In the genomic region with DNA sequence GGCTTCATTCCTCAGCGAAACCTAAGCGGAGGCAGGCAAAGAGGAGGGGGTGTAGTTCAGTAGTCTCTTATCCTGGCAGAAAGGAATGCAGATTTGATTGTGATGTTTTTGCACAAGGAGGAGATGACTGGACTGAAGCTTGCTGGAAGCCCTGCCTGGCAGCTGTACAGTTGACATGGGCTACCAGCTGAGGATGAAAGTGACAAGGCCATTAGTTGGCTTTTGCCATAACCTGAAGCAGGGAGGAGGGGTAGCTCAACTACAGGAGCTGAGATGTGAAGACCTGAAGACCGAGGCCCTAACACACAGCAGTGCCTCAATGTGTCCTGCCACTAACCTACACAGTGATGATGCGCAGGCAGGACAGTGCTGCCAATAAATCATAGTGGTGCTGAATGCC, we compare ENCODE assay signal across 21 mouse cellular contexts.
DNase-seq lines count a peak whose midpoint lies in the region; TF ChIP-seq lines count a peak whose summit lies in the region.
"Had no signal": no experiment of that assay in that cellular context is flagged by ENCODE, and none has a peak within 500 bp of the region (broad histone marks: within the 10 kb centered on the region; RNA-seq: fewer than 3 reads in every experiment).

No protein-coding gene starts in this region.

- no peaks in the 10 kb centered on the region for H3K36me3 ChIP-seq in heart, embryonic 10.5 days
- H3K36me3 ChIP-seq: embryonic facial prominence, embryonic 13.5 days; embryonic facial prominence, embryonic 15.5 days; forebrain, embryonic 10.5 days; forebrain, embryonic 12.5 days had no signal

- no peak overlapping the region for H3K4me3 ChIP-seq in heart, embryonic 10.5 days
- no peak overlapping the region for H3K4me3 ChIP-seq in left cerebral cortex, adult 2 months
- H3K4me3 ChIP-seq: embryonic facial prominence, embryonic 13.5 days; embryonic facial prominence, embryonic 15.5 days; erythroblast, embryonic 14.5 days; forebrain, embryonic 10.5 days; forebrain, embryonic 12.5 days had no signal

- intact Hi-C loops in left cerebral cortex, adult 2 months (cut with DNase I), result no loop called here

- H3K27ac ChIP-seq in heart, embryonic 10.5 days, result no peak overlapping the region
- H3K27ac ChIP-seq in left cerebral cortex, adult 2 months, result no peak overlapping the region
- H3K27ac ChIP-seq: embryonic facial prominence, embryonic 13.5 days; embryonic facial prominence, embryonic 15.5 days; forebrain, embryonic 10.5 days; forebrain, embryonic 12.5 days had no signal

- no peaks in the 10 kb centered on the region for H3K4me1 ChIP-seq in heart, embryonic 10.5 days
- H3K4me1 ChIP-seq: embryonic facial prominence, embryonic 13.5 days; embryonic facial prominence, embryonic 15.5 days; forebrain, embryonic 10.5 days; forebrain, embryonic 12.5 days had no signal

- no peaks in the 10 kb centered on the region for H3K9me3 ChIP-seq in heart, embryonic 10.5 days
- H3K9me3 ChIP-seq: embryonic facial prominence, embryonic 15.5 days; forebrain, embryonic 10.5 days; forebrain, embryonic 12.5 days had no signal

- 81% methylated on average over 4 of the region's 4 CpGs for WGBS in heart, embryonic 10.5 days

- H3K27me3 ChIP-seq in heart, embryonic 10.5 days (ENCODE audit: insufficient read depth, poor library complexity, severe bottlenecking), result no peaks in the 10 kb centered on the region
- H3K27me3 ChIP-seq: embryonic facial prominence, embryonic 13.5 days; embryonic facial prominence, embryonic 15.5 days; forebrain, embryonic 12.5 days had no signal

- no peak for TF ChIP-seq CTCF in left cerebral cortex, adult 2 months (IDR thresholded peaks at IDR 0.05)

- DNase-seq in heart, embryonic 10.5 days (ENCODE audit: low spot score), result peak; percentile 60
- no peak for DNase-seq in heart, adult 18-20 months
- peak; percentile 0 for DNase-seq in kidney, postnatal 10 days
- no peak for DNase-seq in kidney, adult 8-10 months
- peak; percentile 3 to 5 for DNase-seq in left cerebral cortex, adult 2 months (ENCODE audit: extremely low spot score in 1 of 2, low spot score in 2 of 2)
- DNase-seq in left cerebral cortex, adult 9 months (ENCODE audit: low spot score in 2 of 2), result no peak
- DNase-seq: adrenal gland, adult 2 months; adrenal gland, postnatal 10 days; adrenal gland, postnatal 25 days; cerebellum, adult 11 months; cerebellum, adult 18-20 months; cerebellum, adult 8-10 months; cerebellum, adult 9-11 months; cerebellum, postnatal 14 days; cerebellum, postnatal 36 days; embryo, embryonic 11 days had no signal

Comparison
In these comparisons a context has a peak if more than half of its experiments do, and no peak if none do; other contexts are left out.
1. DNase-seq: peak in heart, embryonic 10.5 days (single experiment), kidney, postnatal 10 days (single experiment) and left cerebral cortex, adult 2 months (2 of 2); none in heart, adult 18-20 months (0 of 2), kidney, adult 8-10 months (0 of 2) and left cerebral cortex, adult 9 months (0 of 2).